Mouse (Mus musculus): ENCODE data around the gene Uqcrq. TPM values are rescaled to one million over a fixed set of nuclear protein-coding genes. Genes with fewer than 3 reads are reported as not detected.

Gene Uqcrq
- total RNA-seq (2015) (163 and 181 TPM in 2 replicates), total RNA-seq (2017) (53.2 and 54.8 TPM in 2 replicates)

DNA sequence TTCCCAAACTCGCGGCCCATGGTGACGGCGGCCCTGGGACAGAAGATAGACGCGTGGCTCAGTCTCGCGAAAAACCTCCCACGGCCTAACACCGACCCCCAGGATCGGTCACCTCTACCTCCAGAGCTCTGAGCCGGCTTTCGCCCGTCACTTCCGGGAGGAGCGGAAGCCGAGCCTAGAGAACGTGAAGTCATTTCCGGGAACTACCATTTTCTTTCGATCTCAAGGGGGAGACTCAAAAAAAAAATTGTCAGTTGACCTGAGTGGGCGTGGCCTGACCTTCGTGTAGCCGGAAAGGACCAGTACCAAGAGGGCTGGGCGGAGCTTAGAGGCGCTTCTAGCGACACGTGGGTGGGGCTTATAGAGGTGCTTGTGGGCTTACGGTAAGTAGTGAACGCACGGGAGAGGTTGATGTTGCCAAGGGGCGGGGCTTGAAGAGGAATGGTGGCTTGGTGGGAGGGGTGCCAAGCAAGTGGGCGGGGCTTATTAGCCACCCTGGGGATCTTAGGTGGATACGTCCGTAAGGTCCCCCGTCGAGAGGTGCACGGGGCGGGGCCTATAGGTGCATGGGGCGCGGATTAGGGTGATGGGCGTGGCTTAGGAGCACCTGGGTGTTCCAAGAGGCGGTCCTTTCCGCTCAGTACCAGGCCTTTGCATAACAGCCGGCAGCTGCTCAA, at the start of gene Uqcrq, which contains the start of gene Gdf9:
Gene Uqcrq (minus strand): TSS at position 162 of the 677 bp plus-strand sequence.
Gene Gdf9 (plus strand): TSS at position 354 of the 677 bp plus-strand sequence.
- peak; percentile 89 for ATAC-seq (ENCODE audit: poor library complexity, severe bottlenecking)

DNA sequence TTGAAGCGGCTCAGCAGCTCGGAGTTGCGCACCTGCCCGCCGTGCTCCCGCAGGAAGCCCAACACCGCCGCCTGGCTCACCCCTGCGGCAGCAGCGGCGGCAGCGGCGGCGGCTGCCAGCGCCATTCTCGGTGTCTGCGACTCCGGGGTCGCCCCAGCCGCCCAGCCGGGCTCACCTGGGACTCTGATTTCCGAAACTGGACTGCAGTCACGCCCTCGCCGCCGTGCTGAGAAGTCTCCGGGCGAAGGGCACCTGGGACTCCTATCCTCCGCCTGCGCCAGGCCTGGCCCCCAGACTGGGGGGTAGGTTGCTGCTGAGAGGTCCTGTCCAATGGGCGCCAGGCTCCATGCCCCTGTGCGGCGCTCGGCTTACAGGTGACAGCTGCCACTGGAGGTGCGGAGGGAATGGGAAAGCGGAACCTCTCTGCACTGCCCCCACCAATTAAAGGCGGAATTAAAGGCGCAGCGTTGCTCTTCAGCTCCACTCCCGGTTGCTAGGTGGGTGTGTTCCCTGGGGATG, 49.2 kb upstream of the Uqcrq start, which contains the start of the genes Gm9945 and Sowaha:
Gene Gm9945 (plus strand): TSS at position 384 of the 519 bp plus-strand sequence.
Gene Sowaha (minus strand): TSS at position 492 of the 519 bp plus-strand sequence.
- ATAC-seq (ENCODE audit: poor library complexity, severe bottlenecking): peak; percentile 27; the same call in 1 of the 2 replicates

DNA sequence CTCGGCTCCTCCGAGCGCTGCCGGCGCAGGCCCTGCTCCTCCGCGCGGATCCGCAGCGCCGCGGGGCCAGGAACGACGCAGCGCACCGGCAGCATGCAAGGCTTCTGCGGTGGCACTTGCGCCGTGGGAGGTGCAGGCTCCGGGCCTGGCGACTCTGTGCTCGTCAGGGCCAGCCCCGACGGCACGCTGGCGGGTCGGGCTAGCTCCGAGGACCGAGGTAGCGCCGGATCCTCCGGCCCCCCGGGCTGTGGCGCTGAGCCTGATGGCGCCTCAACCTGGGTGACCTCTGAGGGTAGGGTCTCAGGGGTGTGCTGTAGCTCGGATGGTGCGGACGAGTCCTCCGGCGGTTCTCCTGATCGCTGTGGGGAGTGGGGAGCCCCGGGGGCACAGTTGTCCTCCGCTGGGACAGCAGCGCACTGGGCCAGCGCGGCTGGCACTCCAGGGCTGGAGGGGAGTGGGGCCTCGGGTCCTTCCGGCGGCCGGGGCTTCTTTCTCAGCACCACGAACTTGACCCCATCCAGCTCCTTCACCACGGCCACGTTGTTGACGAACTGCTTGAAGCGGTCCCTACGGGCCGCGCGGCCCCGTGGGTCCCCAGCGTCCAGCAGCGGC, 48.6 kb upstream of the Uqcrq start:
- no peak for ATAC-seq (ENCODE audit: poor library complexity, severe bottlenecking)

DNA sequence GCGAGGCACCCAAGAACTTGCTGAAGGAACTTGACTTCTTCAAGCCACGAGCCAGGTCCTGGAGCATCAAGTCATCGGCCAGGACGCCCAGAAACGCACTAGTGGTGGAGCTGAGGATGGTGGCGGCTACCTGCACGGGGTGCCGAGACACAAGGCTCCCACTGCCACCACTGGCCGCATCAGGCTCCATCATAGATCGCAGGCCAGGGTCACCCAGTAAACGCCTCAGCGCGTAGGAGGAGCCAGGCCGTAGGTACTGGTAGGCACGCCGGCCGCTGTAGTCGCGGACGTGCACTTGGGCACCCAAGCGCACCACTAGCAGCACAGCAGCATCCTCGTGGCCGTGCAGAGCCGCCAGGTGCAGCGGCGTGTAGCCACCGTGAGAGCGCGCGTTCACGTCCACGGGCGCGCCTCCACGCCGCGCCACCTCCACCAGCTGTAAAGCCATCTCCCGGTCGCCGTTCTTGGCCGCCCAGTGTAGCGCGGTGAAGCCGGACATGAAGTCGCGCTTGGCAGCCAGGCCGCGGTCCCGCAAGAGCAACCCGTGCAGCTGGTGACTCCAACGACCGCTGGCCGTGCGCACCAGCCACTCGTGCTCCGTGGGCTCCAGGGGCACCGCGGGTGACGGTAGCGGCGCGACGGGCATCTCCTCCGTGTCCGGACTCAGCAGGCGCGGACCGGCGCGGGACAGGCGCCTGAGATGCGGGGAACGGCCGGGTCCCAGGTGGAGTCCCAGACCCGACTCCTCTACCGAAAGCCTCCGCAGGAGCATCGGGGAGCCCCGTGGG, 47.9 kb upstream of the Uqcrq start:
- ATAC-seq (ENCODE audit: poor library complexity, severe bottlenecking): no peak

DNA sequence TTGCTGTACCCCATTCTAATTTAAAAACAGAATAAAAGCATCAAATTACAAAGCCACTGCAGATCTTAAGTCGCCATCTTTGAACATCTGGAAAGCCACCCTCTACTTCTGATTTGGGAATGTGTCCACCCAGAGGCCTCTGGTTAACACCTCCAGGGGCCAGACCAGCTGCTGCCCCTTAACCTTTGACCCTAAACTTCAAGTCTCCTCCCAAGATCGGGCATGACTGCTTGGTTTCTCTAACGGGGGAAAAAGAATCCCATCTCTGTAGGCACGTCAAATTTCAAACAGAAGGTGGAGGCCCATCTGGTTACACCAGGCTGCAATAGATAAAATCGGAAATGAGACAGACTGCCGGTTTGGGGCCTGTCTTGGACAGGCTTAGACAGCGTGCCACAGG, 47.2 kb upstream of the Uqcrq start:
- no peak for ATAC-seq (ENCODE audit: poor library complexity, severe bottlenecking)

DNA sequence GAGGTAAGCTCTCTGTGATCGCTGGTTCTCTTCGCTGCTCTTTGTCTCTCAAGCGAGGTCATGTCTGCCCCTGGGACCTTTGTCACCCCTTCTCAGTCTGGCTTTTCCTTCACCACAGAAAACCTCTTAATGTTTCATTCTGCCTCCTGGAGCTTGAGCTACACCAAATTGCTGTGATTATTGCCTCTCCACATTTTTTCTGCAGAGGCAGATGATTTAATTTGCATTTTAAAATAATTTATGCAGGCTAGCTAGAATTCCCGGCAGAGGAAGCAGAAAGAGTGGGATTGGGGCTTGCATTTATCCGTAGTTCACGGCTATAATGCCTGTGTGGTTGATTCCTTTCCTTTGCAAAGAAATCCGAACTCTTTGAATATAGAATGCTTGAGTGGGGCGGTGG, 45.0 kb upstream of the Uqcrq start:
- no peak for ATAC-seq (ENCODE audit: poor library complexity, severe bottlenecking)

DNA sequence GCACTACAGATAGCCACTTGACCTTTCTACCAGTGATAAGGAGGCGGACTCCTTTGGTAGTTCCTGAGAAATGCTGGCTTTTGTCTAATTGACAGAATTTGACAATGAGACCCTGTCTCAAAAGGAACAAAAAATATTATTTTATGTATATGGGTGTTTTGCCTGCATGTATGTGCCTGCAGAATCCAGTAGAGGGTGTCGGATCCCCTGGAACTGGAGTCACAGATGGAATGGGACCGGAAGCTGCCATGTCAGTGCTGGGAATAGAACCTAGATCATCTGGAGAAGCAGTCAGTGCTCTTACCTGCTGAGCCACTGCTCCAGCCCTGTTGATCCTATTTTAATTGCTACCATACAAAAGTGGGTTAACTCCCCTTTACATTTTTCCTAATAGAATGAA, 42.1 kb upstream of the Uqcrq start:
- ATAC-seq (ENCODE audit: poor library complexity, severe bottlenecking): no peak

DNA sequence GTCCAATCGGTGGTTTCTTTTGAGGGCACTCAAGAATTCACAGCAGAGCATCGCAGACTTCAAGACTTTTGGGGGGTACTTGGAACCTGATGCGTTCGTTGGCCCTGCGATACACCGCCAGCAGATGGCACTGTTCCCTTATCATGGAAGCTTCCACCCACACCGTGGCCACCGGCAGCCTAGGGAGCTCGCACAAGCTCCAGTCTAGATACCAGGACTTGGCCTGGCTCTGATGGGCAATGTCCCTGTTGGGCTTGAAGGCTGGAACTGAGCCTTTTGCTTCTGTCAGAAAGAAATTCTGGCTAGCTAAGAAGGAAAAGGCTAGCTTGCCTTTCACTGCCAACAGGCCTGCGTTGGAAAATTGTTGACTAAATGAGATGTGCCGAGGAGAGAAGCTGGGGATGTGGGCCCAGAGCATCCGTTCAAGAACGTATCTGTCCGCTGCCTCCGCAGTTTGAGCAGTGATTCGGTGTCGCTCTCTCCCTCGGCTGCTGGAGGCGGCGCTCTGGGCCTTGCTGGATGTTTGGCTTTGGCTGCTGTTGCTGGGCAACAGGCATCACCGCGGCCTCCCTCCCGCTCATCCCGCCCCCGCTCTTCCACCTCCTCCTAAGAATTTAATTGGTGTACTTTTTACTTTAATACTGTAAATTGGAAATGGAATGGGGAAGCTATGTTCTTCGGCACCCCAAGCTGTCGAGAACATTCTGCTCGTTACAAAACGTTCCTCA, 39.5 kb upstream of the Uqcrq start, which contains the start of gene Gm9837:
Gene Gm9837 (minus strand): TSS at position 512 of the 728 bp plus-strand sequence.
- peak; percentile 95 for ATAC-seq (ENCODE audit: poor library complexity, severe bottlenecking)

DNA sequence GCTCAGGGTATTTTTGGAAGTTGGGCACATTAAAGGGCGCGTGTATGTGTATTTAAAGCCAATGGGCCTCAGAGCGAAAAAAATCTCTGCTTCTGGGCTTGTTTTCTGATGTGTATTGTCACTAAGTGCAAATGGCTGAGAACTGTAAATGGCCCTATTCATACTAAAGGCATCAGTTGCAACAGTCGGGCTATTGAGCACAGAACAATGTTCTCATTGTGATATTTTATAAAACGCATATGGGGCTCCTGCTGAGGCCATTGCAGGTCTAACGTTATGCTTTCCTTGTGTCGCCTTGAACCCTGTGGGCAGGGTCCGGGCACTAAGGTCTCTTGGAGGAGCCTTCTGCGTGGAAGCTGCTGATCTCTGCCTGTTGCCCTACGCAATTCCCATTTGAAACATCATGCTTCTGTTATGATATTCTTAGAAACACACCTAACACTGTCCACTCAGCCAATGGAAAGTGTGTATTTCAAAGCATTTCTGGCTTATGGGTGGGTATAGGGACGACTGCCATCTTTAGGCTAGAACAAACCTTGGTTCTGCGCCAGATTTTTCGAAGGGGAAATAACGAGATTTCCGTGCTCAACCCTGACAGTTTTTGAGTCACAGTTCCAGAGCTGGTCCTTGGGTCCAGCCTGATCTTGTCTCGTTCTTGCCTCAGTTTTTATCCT, 38.8 kb upstream of the Uqcrq start:
- no peak for ATAC-seq (ENCODE audit: poor library complexity, severe bottlenecking)

DNA sequence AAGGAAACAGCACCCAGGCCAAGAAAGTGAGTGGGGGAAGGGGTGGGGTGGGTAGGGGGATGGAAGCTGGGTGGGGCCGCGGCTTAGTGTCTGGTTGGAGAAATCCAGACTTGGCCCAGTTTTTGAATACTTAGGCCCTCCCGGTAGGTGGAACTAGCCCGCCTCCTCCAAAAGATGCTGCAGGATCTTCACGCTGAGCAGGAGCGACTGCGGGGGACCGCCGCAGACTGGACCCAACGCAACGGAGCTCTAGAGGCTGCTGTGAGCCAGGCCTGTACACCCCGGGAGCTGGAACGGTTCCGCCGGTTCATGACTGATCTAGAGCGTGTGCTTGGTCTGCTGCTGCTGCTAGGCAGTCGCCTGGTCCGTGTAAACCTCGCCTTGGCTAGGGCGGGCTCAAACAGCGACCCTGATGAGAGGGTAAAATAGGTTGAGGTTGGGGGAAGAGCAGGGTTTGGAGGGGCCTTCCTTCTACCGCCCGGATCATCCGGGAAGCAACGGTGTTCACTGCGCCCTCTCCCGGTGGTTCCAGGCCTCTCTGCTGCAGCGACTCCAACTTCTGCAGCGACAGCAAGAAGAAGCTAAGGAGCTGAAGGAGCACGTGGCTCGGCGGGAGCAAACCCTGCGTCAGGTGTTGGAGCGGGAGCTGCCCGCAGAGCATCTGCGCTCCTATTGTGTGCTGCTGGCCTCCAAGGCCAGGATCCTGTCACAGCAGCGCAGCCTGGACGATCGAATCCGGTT, 35.8 kb upstream of the Uqcrq start:
- ATAC-seq (ENCODE audit: poor library complexity, severe bottlenecking): peak; percentile 54

DNA sequence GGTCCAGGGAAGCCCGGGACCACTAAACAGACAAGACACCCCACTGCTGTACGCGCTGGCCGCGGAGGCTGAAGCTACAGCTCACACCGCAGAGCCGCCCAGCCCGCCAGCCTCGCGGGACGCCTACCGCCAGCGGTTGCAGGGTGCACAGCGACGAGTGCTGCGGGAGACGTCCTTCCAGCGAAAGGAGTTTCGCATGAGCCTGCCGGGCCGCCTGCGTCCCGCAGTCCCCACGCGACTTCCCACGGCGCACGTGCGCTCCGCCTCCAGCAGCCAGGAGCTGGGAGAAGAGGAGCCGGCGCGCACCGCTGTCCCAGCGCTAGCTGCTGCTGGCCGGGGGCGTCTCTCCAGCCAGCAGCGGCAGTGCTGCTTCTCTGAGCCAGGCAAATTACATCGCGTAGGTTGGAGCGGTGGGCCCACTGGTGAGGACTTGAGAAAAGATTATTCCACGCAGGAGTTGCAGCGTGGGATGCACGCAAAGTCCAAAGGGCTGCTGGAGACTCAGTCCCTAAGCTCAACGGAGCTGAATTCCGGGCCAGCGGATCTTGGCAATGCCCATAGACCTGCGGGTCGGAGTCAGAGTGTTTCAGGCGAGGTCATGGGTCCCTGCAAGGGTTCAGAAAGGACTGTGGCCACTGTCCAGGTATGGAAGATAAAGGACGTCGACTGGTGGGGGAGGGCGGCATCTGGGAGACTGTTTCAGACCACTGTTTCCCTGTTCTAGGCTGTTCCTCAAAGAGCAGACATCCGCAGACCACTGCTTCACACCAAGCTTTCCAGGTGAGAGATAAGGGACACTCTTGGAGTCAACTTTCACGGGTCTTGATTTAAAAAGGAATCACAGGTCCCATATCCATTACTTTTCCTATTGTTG, 33.2 kb upstream of the Uqcrq start:
- ATAC-seq (ENCODE audit: poor library complexity, severe bottlenecking): no peak

DNA sequence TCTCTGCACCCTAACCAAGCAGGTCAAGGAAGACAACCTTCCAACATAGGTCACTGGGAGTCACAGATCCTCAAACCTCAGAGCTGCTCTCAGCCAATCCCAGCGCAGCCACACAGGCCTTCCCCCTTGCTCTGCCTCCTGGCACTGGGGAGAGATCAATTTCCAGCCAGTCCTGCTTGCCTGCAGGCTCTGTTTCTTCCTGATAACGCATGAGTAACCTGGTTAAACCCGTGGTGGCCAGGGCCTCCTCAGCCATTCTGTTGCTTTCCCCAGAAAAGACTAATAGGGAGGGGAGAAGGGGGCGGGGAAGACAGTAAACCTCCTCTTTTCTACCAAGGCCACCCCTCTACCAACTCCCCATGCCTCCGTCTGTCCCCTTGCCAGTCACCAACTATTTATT, 31.1 kb upstream of the Uqcrq start:
- ATAC-seq (ENCODE audit: poor library complexity, severe bottlenecking): no peak

DNA sequence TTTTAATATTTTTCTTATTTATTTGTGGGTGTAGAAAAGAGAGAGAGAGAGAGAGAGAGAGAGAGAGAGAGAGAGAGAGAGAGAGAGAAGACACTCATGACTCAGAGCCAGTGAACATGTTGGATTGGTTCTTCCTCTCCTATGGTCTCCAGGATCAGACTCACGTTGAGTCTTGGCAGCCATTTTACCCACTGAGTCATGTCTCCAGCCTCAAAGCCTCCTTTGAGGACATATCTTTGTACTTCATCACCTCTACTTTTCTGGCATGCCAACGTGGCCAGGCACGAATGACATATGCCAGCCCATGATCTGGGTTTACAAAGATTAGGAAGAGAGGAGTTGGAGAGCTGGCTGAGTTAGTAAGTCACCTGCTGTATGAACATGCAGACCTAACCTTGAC, 29.6 kb upstream of the Uqcrq start:
- no peak for ATAC-seq (ENCODE audit: poor library complexity, severe bottlenecking)

DNA sequence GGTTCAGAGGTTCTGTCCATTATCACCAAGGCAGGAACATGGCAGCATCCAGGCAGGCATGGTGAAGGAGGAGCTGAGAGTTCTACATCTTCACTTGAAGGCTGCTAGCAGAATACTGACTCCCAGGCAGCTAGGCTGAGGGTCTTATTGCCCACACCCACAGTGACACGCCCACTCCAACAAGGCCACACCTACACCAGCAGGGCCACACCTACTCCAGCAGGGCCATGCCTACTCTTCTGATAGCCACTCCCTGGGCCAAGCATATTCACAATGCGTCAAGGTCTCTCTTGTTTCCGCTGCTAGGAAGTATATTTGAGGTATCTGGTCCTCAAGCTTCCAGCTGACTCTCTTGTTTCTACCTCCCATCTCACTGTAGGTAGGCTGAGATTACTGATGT, 28.4 kb upstream of the Uqcrq start:
- ATAC-seq (ENCODE audit: poor library complexity, severe bottlenecking): no peak

DNA sequence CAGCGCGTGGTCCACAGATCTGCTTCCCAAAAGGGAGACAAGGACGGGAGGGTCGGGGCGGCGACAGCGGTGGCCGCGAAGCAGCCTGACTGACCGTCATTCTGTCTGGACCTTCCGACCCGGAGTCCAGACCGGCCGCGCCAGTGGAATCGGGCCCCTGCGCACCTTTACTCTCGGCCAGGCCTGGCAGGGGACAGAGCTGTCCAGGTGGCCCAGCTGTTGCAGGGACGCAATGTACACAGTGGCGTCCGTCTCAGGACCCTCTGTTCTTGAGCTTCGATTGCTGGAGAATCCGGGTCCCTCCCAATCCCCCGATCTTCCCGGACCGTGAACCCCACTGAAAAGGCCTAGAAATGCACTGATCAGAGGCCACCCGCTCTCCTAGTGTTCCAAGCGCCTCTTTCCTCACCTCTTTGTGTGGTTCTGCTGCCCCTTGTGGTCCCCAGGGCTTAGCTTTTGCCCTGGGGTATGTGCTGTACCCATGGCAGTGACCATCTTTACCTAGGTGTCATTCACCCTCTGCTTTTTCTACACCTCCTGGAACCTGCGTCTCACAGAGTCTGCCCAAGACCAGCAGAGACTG, 26.8 kb upstream of the Uqcrq start:
- ATAC-seq (ENCODE audit: poor library complexity, severe bottlenecking): 0 out of 2 replicates have a peak, but pooled peaks have one; percentile 28

DNA sequence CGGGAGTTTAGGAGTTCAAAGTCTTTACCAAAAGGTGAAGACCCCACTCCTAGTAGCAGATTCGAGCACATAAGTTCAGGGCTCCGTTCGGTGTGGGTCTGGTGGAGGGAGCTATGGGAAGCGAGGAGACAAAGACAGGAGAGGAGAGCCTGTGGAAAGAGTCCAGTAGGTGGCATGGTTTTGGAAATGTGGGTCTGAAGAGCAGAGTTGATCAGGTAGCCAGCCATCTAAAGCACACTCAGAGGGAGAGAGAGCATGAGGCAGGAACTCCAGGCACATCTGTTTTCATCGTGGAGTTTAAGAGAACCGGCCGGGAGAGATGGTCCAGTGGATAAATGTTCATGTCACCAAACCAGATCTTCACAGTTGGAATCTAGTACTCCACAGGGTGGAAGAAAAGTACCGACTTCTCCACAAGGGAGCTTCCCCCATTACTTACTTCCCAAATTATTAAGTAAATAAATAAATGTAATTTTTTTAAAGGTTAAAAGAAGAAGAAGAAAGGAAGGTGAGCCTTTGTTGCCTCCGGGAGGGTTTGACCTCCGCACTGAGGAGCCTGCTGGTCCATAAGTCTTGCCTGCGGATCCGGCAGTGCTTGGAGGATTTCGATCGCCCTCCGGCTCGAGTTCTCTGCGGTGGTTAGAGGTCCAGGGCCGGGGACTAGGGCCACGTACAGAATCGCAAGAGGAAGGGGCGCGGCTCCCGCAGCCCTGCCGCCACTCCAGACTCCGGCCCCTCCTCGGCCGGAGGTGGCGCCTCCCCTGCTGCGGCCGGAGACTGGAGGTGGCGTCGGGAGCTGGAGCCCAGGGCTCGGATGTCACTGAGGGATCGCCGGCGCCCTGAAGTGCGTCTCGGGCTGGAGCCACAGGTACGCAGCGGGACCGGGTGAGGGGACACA, 26.1 kb upstream of the Uqcrq start, which contains the start of the genes Gm10447 and Shroom1:
Gene Gm10447 (minus strand): TSS at position 637 of the 898 bp plus-strand sequence.
Gene Shroom1 (plus strand): TSS at position 732 of the 898 bp plus-strand sequence.
- peak; percentile 93 for ATAC-seq (ENCODE audit: poor library complexity, severe bottlenecking)

DNA sequence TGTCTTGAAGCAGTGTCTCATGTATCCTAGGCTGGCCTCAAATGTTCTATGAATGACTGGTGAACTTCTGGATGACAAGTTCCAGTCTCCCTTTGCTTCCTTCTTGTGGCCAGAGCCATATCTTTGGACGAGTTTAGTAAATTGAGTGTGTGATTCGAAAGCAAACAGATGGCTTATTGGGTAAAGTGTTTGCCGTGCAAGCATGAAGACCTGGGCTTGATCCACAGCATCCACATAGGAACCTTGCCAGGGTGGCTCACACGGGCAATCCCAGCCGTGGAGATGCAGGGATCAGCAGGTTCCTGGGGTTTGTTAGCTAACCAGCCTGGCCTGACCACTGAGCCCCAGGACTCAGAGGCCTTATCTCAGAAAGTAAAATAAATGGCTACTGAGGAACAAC, 22.4 kb upstream of the Uqcrq start:
- no peak for ATAC-seq (ENCODE audit: poor library complexity, severe bottlenecking)

Data from megakaryocyte, adult 5-6 weeks (primary cell).